Mouse (Mus musculus) left cerebral cortex, postnatal 25 days (tissue): Measurements from ENCODE around the gene Naip5. TPM values are rescaled to one million over a fixed set of nuclear protein-coding genes. Genes with fewer than 3 reads are reported as not detected.

ENCODE experiments used
- total RNA-seq, 2 experiments: library from RNA; stranded (reverse); gene quantifications; 2 replicates each; pipeline ENCODE4 v1.2.3; 2021

Gene Naip5
- total RNA-seq, 2 experiments from 2014 or later: 0.39 to 0.46 TPM

Other genes with a start within 250 kb of the Naip5 start
- gene Mccc2, start 230.7 kb downstream of the Naip5 start, total RNA-seq: 10 to 100 TPM; 19.0 to 20.3 TPM
- gene Bdp1, start 142.3 kb downstream of the Naip5 start, total RNA-seq: 10 to 100 TPM; 45.5 to 49.4 TPM
- gene Serf1, start 138.3 kb downstream of the Naip5 start, total RNA-seq: 10 to 100 TPM; 25.2 to 28.5 TPM
- gene Smn1, start 121.5 kb downstream of the Naip5 start, total RNA-seq: 10 to 100 TPM; 35.7 to 35.9 TPM
- gene Naip2, start 44.2 kb downstream of the Naip5 start, total RNA-seq: under 1 TPM; 0.28 to 0.39 TPM
- under 1 TPM; 0.09 to 0.11 TPM for gene Naip6, start 71.4 kb upstream of the Naip5 start, total RNA-seq
- under 1 TPM; 0.16 TPM for gene Naip1, start 206.5 kb upstream of the Naip5 start, total RNA-seq
- gene Gtf2h2, start 246.3 kb upstream of the Naip5 start, total RNA-seq: 10 to 100 TPM; 28.6 to 34.8 TPM